Mouse (Mus musculus) G1E (cell line): ENCODE results near the gene Commd9. TPM values are rescaled to one million over a fixed set of nuclear protein-coding genes. Genes with fewer than 3 reads are reported as not detected.

Source experiments
- ATAC-seq: 2 replicates; pipeline ENCODE4 v1.8.0; 2016; ENCODE audit warnings: mild to moderate bottlenecking; ENCODE audit not compliant: insufficient number of reproducible peaks, poor library complexity, low FRiP score, severe bottlenecking; ENCODE audit errors: extremely low read depth
- DNase-seq: peaks from one replicate; pipeline ENCODE4 v3.0.0; 2012; ENCODE audit warnings: low spot score
- H3K27me3 ChIP-seq: 2 replicates; pipeline ENCODE4 v1.6.1; 2012; ENCODE audit warnings: mild to moderate bottlenecking, low read length, inconsistent platforms; ENCODE audit not compliant: insufficient read depth
- H3K36me3 ChIP-seq: replicated peaks from 2 replicates; pipeline ENCODE3; 2012; ENCODE audit warnings: mild to moderate bottlenecking, inconsistent platforms
- H3K4me1 ChIP-seq: 2 replicates; pipeline ENCODE4 v1.6.1; 2012; ENCODE audit warnings: low read depth, low read length, inconsistent platforms, mixed read lengths; ENCODE audit not compliant: insufficient read depth
- H3K4me3 ChIP-seq: 2 replicates; pipeline ENCODE4 v1.5.1; 2012; ENCODE audit warnings: low read depth, mild to moderate bottlenecking, inconsistent platforms, low read length, moderate library complexity, mixed read lengths
- H3K9me3 ChIP-seq: replicated peaks from 2 replicates; pipeline ENCODE4 v1.6.1; 2012; ENCODE audit warnings: inconsistent platforms
- CTCF ChIP-seq: IDR thresholded peaks from 2 replicates; pipeline ENCODE4 v1.5.1; 2012; ENCODE audit warnings: low read depth, low read length, inconsistent platforms, mixed read lengths
- GATA1 ChIP-seq: IDR thresholded peaks from 2 replicates; pipeline ENCODE4 v1.6.1; 2012; ENCODE audit warnings: borderline replicate concordance, low read length, inconsistent platforms, mixed read lengths
- GATA2 ChIP-seq: IDR thresholded peaks from 2 replicates; pipeline ENCODE4 v1.6.1; 2012; ENCODE audit warnings: low read depth, low read length, inconsistent platforms, borderline replicate concordance
- POLR2AphosphoS5 ChIP-seq: IDR thresholded peaks from 2 replicates; pipeline ENCODE4 v1.6.1; 2012; ENCODE audit warnings: low read depth, low read length, inconsistent platforms; ENCODE audit not compliant: insufficient replicate concordance
- TAL1 ChIP-seq: conservative IDR thresholded peaks from 2 replicates; pipeline ENCODE4 v1.6.1; 2012; ENCODE audit warnings: low read depth, low read length, inconsistent platforms, mixed read lengths
- polyA plus RNA-seq: library from polyadenylated mRNA; stranded (reverse); fragments of >175 nt; gene quantifications from 2 replicates; pipeline ENCODE4 v1.2.3, GENCODE M21; 2012
- total RNA-seq, 2 experiments: library from RNA; stranded (forward) in 1 of 2; stranded (reverse) in 1 of 2; fragments of 200-1000 nt in 1 of 2; fragments of >200 nt in 1 of 2; fragmentation: Nextera tagmentation in 1 of 2; gene quantifications; 2 replicates each; pipeline ENCODE4 v1.2.3; 2014 to 2017

The Commd9 gene
- total and polyA plus RNA-seq, 3 experiments = 5.1 to 80.9 (median 28.4) TPM

- ATAC-seq (no peak), DNase-seq (no peak)
- H3K9me3 ChIP-seq = no peaks in the 10 kb centered on the region
- no peaks in the 10 kb centered on the region for H3K36me3 ChIP-seq
- H3K4me1 ChIP-seq = no peaks in the 10 kb centered on the region
- no peak for TF ChIP-seq TAL1
- TF ChIP-seq CTCF = no peak
- no peak for TF ChIP-seq POLR2AphosphoS5
- TF ChIP-seq GATA2 = no peak
- no peak for TF ChIP-seq GATA1
- peaks cover 2% of the 10 kb centered on the region for H3K27me3 ChIP-seq
- no peak overlapping the region for H3K4me3 ChIP-seq
These were observed 37.1 kb downstream of the Commd9 start for GRCm38 (mm10) chr2:101923181-101923580.

DNA sequence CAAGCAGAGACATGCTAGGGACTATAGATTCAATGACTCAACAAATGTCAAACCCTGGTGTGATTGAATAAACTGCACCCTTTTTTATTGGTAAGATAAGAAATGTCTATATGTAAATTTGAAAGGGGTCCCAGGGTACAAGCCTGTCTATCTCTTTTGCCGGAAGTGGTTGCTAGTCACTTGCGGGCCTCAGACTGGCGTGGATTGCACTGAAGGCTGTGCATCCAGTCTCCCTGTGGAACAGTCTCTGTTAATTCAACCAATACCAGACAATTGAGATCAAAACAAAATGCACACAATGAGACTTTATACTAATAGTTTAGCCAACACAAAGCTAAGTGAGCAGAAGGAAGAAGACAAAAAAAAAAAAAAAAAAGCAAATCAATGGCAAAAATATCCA is 39.1 kb downstream of the Commd9 start:
- DNase-seq (no peak), ATAC-seq (no peak)
- Histone ChIP-seq H3K27me3 (peaks cover 4% of the 10 kb centered on the region; the same call in 1 of the 2 replicates), H3K4me1 (no peaks in the 10 kb centered on the region), H3K4me3 (no peak overlapping the region), H3K36me3 (no peaks in the 10 kb centered on the region), H3K9me3 (no peaks in the 10 kb centered on the region)
- TF ChIP-seq POLR2AphosphoS5 (no peak), GATA1 (no peak), GATA2 (no peak), TAL1 (no peak), CTCF (no peak)

GRCm38 (mm10) chr2:101925591-101926188 is 39.6 kb downstream of the Commd9 start:
- H3K9me3 ChIP-seq = no peaks in the 10 kb centered on the region
- H3K4me3 ChIP-seq = no peak overlapping the region
- TF ChIP-seq POLR2AphosphoS5 = no peak
- no peak for TF ChIP-seq TAL1
- no peak for TF ChIP-seq CTCF
- TF ChIP-seq GATA2 = no peak
- TF ChIP-seq GATA1 = no peak
- H3K36me3 ChIP-seq = no peaks in the 10 kb centered on the region
- H3K27me3 ChIP-seq = peaks cover 4% of the 10 kb centered on the region; the same call in 1 of the 2 replicates
- DNase-seq (no peak), ATAC-seq (no peak)
- H3K4me1 ChIP-seq = no peaks in the 10 kb centered on the region

DNA sequence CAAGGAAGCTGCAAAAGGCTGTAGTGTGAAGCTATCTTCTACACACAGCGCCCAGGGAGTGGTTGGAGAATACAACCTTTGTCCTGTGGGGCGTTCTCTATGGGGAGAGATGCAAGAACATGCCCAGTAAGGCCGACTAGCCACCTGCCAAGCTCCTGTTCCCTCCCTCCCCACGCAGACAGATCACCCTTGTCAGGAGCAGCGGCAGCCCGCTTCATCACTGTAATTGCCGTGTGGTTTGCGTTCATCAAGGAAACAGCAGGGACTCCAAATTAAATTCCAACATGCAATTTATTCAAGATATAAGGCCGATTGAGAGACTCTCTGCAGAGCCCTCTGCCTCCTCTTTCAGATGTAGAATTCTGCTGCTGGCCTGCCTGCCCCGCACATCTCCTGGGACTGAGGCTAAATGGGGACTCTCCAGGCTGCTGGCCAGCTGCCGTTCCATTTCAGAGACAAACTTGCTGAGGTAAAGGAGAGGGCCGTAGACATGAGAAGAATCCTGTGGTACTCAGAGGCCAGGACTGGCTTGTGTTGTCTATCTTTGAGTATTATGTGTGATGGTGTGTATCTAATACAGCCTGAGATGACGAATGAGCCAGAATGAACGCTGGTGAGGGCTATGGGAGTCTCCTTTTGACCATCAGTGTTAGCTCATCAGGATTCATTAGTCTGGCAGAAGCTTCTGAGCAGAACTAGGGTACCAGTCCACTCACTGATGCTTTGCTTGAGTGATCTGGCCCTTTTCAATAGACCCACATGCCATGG is 46.3 kb downstream of the Commd9 start:
- no peak for ATAC-seq
- Histone ChIP-seq H3K4me3 (no peak overlapping the region), H3K27me3 (peaks cover 4% of the 10 kb centered on the region), H3K36me3 (no peaks in the 10 kb centered on the region), H3K9me3 (no peaks in the 10 kb centered on the region), H3K4me1 (no peaks in the 10 kb centered on the region)
- no peak for DNase-seq
- TF ChIP-seq TAL1 = no peak
- TF ChIP-seq GATA1 = no peak
- TF ChIP-seq GATA2 = no peak
- no peak for TF ChIP-seq CTCF
- no peak for TF ChIP-seq POLR2AphosphoS5

DNA sequence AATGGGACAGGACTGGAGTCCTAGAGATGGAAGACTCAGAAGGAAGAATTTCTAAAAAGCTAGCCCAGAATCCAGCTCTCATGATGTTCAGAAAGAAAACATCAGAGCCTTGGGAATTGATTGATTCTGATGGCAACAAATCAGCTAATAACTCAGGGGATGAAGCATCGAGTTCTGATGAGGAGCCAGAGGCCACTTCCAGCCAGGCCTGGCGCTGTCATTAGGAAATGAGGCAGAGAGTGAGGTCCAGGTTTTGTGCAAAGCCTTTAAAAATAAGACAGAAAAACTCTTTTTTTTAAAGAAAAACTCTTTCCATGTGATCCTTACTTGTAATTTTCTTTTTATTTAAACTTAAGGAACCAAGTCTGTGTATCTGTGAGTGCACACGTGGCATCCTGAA is 47.3 kb downstream of the Commd9 start:
- H3K9me3 ChIP-seq = no peaks in the 10 kb centered on the region
- TF ChIP-seq CTCF = no peak
- no peak for TF ChIP-seq TAL1
- TF ChIP-seq GATA2 = no peak
- no peak for TF ChIP-seq GATA1
- no peak for TF ChIP-seq POLR2AphosphoS5

GRCm38 (mm10) chr2:101935006-101935405 is 49.0 kb downstream of the Commd9 start:
- Histone ChIP-seq H3K4me1 (no peaks in the 10 kb centered on the region), H3K27me3 (no peaks in the 10 kb centered on the region; the same call in 1 of the 2 replicates), H3K9me3 (no peaks in the 10 kb centered on the region), H3K36me3 (no peaks in the 10 kb centered on the region), H3K4me3 (no peak overlapping the region)
- TF ChIP-seq GATA1 (no peak), POLR2AphosphoS5 (no peak), CTCF (no peak), GATA2 (no peak), TAL1 (no peak)
- DNase-seq (no peak), ATAC-seq (no peak)

More for the DNA sequence above, 47.3 kb downstream of the Commd9 start:
- Histone ChIP-seq H3K4me3 (no peak overlapping the region), H3K36me3 (no peaks in the 10 kb centered on the region), H3K27me3 (peaks cover under 1% of the 10 kb centered on the region; the same call in 1 of the 2 replicates), H3K4me1 (no peaks in the 10 kb centered on the region)
- ATAC-seq (no peak), DNase-seq (no peak)

DNA sequence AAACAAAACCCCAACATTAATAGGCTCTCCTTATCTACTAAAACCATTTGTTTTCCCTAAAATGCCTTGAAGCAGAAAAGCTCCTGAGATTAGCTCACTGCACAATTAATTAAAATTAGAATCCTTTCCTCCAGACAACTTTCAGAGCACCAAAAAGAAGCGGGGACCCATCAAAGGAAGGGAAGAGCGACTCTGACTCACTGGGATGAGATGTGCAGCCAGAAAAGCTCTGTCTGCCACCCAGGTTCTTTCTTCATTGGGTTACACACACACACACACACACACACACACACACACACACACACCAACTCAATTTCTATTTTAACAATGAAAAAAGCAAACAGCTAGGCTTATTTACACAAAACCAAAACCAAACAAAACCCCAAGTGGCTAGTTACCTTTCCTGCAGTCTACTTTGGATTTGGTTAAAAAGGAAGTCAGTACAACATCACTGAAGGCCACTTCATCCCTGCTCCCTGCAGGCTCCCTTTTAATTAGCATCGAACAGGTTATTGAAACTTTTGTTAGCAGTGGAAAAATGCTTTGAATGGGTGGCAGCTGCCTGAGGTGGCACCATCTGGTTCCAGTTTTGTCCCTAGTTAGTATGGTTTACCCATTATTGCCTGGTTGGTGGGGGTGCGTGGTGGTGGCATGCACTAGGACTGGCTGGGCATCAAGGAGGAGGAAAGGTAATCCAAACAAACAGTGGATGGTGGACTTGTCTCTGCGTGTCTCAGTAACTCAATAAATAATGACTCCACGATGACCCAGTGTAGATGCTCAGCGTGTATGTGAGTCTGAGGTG is 64.9 kb downstream of the Commd9 start:
- H3K9me3 ChIP-seq = no peaks in the 10 kb centered on the region
- H3K4me1 ChIP-seq = no peaks in the 10 kb centered on the region
- H3K4me3 ChIP-seq = no peak overlapping the region
- no peaks in the 10 kb centered on the region for H3K36me3 ChIP-seq
- DNase-seq (no peak), ATAC-seq (no peak)
- H3K27me3 ChIP-seq = peaks cover 10% of the 10 kb centered on the region
- TF ChIP-seq POLR2AphosphoS5 = no peak
- no peak for TF ChIP-seq CTCF
- no peak for TF ChIP-seq GATA2
- no peak for TF ChIP-seq GATA1
- no peak for TF ChIP-seq TAL1

Other genes with a start within 250 kb of the Commd9 start
- not detected in 2 replicates for gene Rag1, start 236.7 kb upstream of the Commd9 start, total RNA-seq (2014; fragmentation: Nextera tagmentation)
- under 0.01 and 0.22 TPM in 2 replicates for gene Rag1, start 236.7 kb upstream of the Commd9 start, total RNA-seq (2017)
- gene Rag1, start 236.7 kb upstream of the Commd9 start, polyA plus RNA-seq = 0.01 TPM in 1 of 2 replicates, not detected in the other
- 10.2 and 28.7 TPM in 2 replicates for gene B230118H07Rik, start 236.7 kb upstream of the Commd9 start, total RNA-seq (2014; fragmentation: Nextera tagmentation)
- 72.1 and 76.4 TPM in 2 replicates for gene B230118H07Rik, start 236.7 kb upstream of the Commd9 start, total RNA-seq (2017)
- 1.0 and 1.6 TPM in 2 replicates for gene B230118H07Rik, start 236.7 kb upstream of the Commd9 start, polyA plus RNA-seq
- 67.1 and 68.3 TPM in 2 replicates for gene Traf6, start 207.8 kb upstream of the Commd9 start, total RNA-seq (2014; fragmentation: Nextera tagmentation)
- 26.1 and 26.6 TPM in 2 replicates for gene Traf6, start 207.8 kb upstream of the Commd9 start, total RNA-seq (2017)
- 2.3 and 3.0 TPM in 2 replicates for gene Traf6, start 207.8 kb upstream of the Commd9 start, polyA plus RNA-seq
- gene Prr5l, start 3.2 kb upstream of the Commd9 start, total RNA-seq (2014; fragmentation: Nextera tagmentation) = not detected in 2 replicates
- under 0.01 and 0.05 TPM in 2 replicates for gene Prr5l, start 3.2 kb upstream of the Commd9 start, total RNA-seq (2017)
- gene Prr5l, start 3.2 kb upstream of the Commd9 start, polyA plus RNA-seq = not detected in 2 replicates